Comparison of ENCODE assay signal across 14 mouse cellular contexts in the genomic region with DNA sequence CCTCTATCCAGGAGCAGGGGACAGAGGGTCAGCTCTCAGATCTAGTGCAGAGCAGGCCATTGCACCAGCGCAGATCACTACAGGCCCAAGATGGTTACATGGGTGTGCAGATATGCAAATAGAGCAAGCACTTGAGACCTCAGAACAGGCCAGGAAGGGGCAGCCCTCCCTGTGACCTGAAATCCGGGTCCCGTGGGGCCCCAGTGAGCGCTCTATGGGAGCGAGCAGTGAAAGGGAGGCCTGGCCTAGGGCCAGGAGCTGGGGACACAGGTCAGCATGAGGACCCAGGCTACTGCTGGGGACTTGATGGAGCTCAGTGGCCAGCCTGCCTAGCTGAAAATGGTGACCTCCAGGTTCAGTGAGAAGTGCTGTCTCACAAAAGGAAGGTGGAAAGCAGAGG. TPM values are rescaled to one million over a fixed set of nuclear protein-coding genes. Genes with fewer than 3 reads are reported as not detected.
DNase-seq lines count a peak whose midpoint lies in the region; ATAC-seq and TF ChIP-seq lines count a peak whose summit lies in the region.
"Had no signal": no experiment of that assay in that cellular context is flagged by ENCODE, and none has a peak within 500 bp of the region (broad histone marks: within the 10 kb centered on the region; RNA-seq: fewer than 3 reads in every experiment).

No protein-coding gene starts in this region.

- H3K4me3 ChIP-seq in hindbrain, embryonic 10.5 days, result no peak overlapping the region
- H3K4me3 ChIP-seq in hindbrain, embryonic 13.5 days, result no peak overlapping the region
- no peak overlapping the region for H3K4me3 ChIP-seq in lung, embryonic 14.5 days (ENCODE audit: low read depth, low read length)
- no peak overlapping the region for H3K4me3 ChIP-seq in heart, postnatal 0 days (ENCODE audit: low read depth, low read length)

- H3K9ac ChIP-seq in hindbrain, embryonic 13.5 days, result no peak overlapping the region; the same call in 1 of the 2 replicates
- no peak overlapping the region for H3K9ac ChIP-seq in lung, embryonic 14.5 days
- H3K9ac ChIP-seq in heart, postnatal 0 days (replicated peaks; ENCODE audit: low read depth, low read length), result no peak overlapping the region
- H3K9ac ChIP-seq: embryonic facial prominence, embryonic 15.5 days had no signal

- no peak for TF ChIP-seq CTCF in lung, embryonic 14.5 days (IDR thresholded peaks at IDR 0.05; ENCODE audit: low read depth)
- no peak for TF ChIP-seq CTCF in heart, postnatal 0 days (IDR thresholded peaks at IDR 0.05; ENCODE audit: low read depth)

- 0 out of 2 replicates have a peak overlapping the region, but pooled peaks have one; percentile 60 for H3K27ac ChIP-seq in hindbrain, embryonic 10.5 days
- no peak overlapping the region for H3K27ac ChIP-seq in hindbrain, embryonic 13.5 days
- no peak overlapping the region for H3K27ac ChIP-seq in lung, embryonic 14.5 days (ENCODE audit: low read depth)
- H3K27ac ChIP-seq in heart, postnatal 0 days (ENCODE audit: low read depth), result no peak overlapping the region
- H3K27ac ChIP-seq: embryonic facial prominence, embryonic 15.5 days had no signal

- no peak for TF ChIP-seq EP300 in heart, postnatal 0 days (IDR thresholded peaks at IDR 0.05; ENCODE audit: low read depth)

- H3K9me3 ChIP-seq in hindbrain, embryonic 10.5 days, result no peaks in the 10 kb centered on the region
- no peaks in the 10 kb centered on the region for H3K9me3 ChIP-seq in hindbrain, embryonic 13.5 days
- H3K9me3 ChIP-seq in lung, embryonic 14.5 days (ENCODE audit: low read depth, low read length), result no peaks in the 10 kb centered on the region
- no peaks in the 10 kb centered on the region for H3K9me3 ChIP-seq in heart, postnatal 0 days (replicated peaks; ENCODE audit: control insufficient read depth, low read length)
- H3K9me3 ChIP-seq: embryonic facial prominence, embryonic 15.5 days had no signal

- ATAC-seq in hindbrain, embryonic 13.5 days (ENCODE audit: low FRiP score), result no peak
- peak; percentile 26; the same call in 1 of the 2 replicates for ATAC-seq in lung, embryonic 14.5 days (ENCODE audit: insufficient read depth)
- ATAC-seq in heart, postnatal 0 days (ENCODE audit: insufficient read depth, low read depth), result peak; percentile 37; the same call in 1 of the 2 replicates

- no peak overlapping the region for H3K4me2 ChIP-seq in hindbrain, embryonic 13.5 days
- H3K4me2 ChIP-seq in lung, embryonic 14.5 days, result no peak overlapping the region
- H3K4me2 ChIP-seq in heart, postnatal 0 days (ENCODE audit: low read depth, low read length), result no peak overlapping the region

- WGBS in hindbrain, embryonic 10.5 days, result 62% methylated on average over 5 of the region's 5 CpGs
- 54% methylated on average over 5 of the region's 5 CpGs for WGBS in hindbrain, embryonic 13.5 days
- 37% methylated on average over 5 of the region's 5 CpGs for WGBS in lung, embryonic 14.5 days
- 21% methylated on average over 5 of the region's 5 CpGs for WGBS in heart, postnatal 0 days

- no peak for DNase-seq in hindbrain, embryonic 10.5 days (ENCODE audit: low spot score)
- no peak for DNase-seq in lung, embryonic 14.5 days
- DNase-seq in lung, postnatal 25 days (ENCODE audit: low spot score), result no peak
- peak; percentile 29 for DNase-seq in heart, postnatal 0 days (ENCODE audit: low spot score)
- DNase-seq in retina, embryonic 14.5 days (ENCODE audit: low spot score), result peak; percentile 11
- DNase-seq in layer of hippocampus, postnatal 14 days (ENCODE audit: low spot score in 2 of 2), result no peak
- DNase-seq: cerebellum, postnatal 10 days; gastrocnemius, postnatal 25 days; kidney, adult 18-20 months; layer of hippocampus, postnatal 36 days; thymus, postnatal 25 days had no signal

- H3K27me3 ChIP-seq in hindbrain, embryonic 10.5 days (ENCODE audit: insufficient read depth, poor library complexity, severe bottlenecking), result peaks cover 4% of the 10 kb centered on the region
- H3K27me3 ChIP-seq in hindbrain, embryonic 13.5 days, result peaks cover 15% of the 10 kb centered on the region
- H3K27me3 ChIP-seq in lung, embryonic 14.5 days (ENCODE audit: insufficient read depth, low read length), result no peaks in the 10 kb centered on the region
- H3K27me3 ChIP-seq in heart, postnatal 0 days (ENCODE audit: control insufficient read depth, insufficient read depth, low read length), result no peaks in the 10 kb centered on the region
- H3K27me3 ChIP-seq: embryonic facial prominence, embryonic 15.5 days had no signal

- peaks cover 32% of the 10 kb centered on the region for H3K4me1 ChIP-seq in hindbrain, embryonic 10.5 days (replicated peaks)
- peaks cover 30% of the 10 kb centered on the region for H3K4me1 ChIP-seq in hindbrain, embryonic 13.5 days (replicated peaks)
- H3K4me1 ChIP-seq in lung, embryonic 14.5 days (ENCODE audit: insufficient read depth), result 0 out of 2 replicates have a peak, but pooled peaks cover 5% of the 10 kb centered on the region
- peaks cover 17% of the 10 kb centered on the region for H3K4me1 ChIP-seq in heart, postnatal 0 days (ENCODE audit: control insufficient read depth, insufficient read depth)

- H3K36me3 ChIP-seq in hindbrain, embryonic 10.5 days, result peaks cover 11% of the 10 kb centered on the region
- peaks cover 20% of the 10 kb centered on the region for H3K36me3 ChIP-seq in hindbrain, embryonic 13.5 days
- H3K36me3 ChIP-seq in lung, embryonic 14.5 days (ENCODE audit: insufficient read depth), result peaks cover 4% of the 10 kb centered on the region
- peaks cover 16% of the 10 kb centered on the region for H3K36me3 ChIP-seq in heart, postnatal 0 days (replicated peaks; ENCODE audit: control insufficient read depth, insufficient read depth, low read length)

RNA-seq across cellular contexts. Expression of gene Tldc1, which starts 21.7 kb away (rescaled TPM):
- polyA plus RNA-seq in hindbrain, embryonic 10.5 days (2016; fragmentation: Nextera tagmentation; extraction: Ambion mirVana), result 12.6 and 15.3 TPM in 2 replicates
- polyA plus RNA-seq in hindbrain, embryonic 13.5 days (2015; fragmentation: Nextera tagmentation; extraction: Ambion mirVana), result 11.8 and 12.8 TPM in 2 replicates
- polyA plus RNA-seq in lung, embryonic 14.5 days (2014; fragmentation: Nextera tagmentation; extraction: Ambion mirVana), result 9.7 and 10.3 TPM in 2 replicates
- 17.7 and 28.6 TPM in 2 replicates for total RNA-seq in heart, postnatal 0 days (2014; rRNA removed; ENCODE audit: low replicate concordance)
- polyA plus RNA-seq in heart, postnatal 0 days (2015; fragmentation: Nextera tagmentation; extraction: Ambion mirVana), result 12.1 and 14.2 TPM in 2 replicates
- 10 to 100 TPM; 16.2 to 19.5 TPM for total RNA-seq in layer of hippocampus, postnatal 14 days (2021)

RNA-seq across cellular contexts. Expression of gene Atp2c2, which starts 56.7 kb away (rescaled TPM):
- polyA plus RNA-seq in hindbrain, embryonic 10.5 days (2016; fragmentation: Nextera tagmentation; extraction: Ambion mirVana), result 1.4 TPM in 2 replicates
- polyA plus RNA-seq in hindbrain, embryonic 13.5 days (2015; fragmentation: Nextera tagmentation; extraction: Ambion mirVana), result 0.21 TPM in 1 of 2 replicates, not detected in the other
- polyA plus RNA-seq in lung, embryonic 14.5 days (2014; fragmentation: Nextera tagmentation; extraction: Ambion mirVana), result 1.8 and 1.9 TPM in 2 replicates
- not detected in 2 replicates for total RNA-seq in heart, postnatal 0 days (2014; rRNA removed; ENCODE audit: low replicate concordance)
- polyA plus RNA-seq in heart, postnatal 0 days (2015; fragmentation: Nextera tagmentation; extraction: Ambion mirVana), result 0.12 and 0.21 TPM in 2 replicates
- 1 to 10 TPM; 1.7 to 2.9 TPM for total RNA-seq in layer of hippocampus, postnatal 14 days (2021)
- total RNA-seq: liver, adult 2 months had no signal
- polyA plus RNA-seq: liver, adult 2 months had no signal

Comparison
In these comparisons a context has a peak if more than half of its experiments do, and no peak if none do; other contexts are left out.
1. DNase-seq: peak in heart, postnatal 0 days (single experiment) and retina, embryonic 14.5 days (single experiment); none in hindbrain, embryonic 10.5 days (single experiment), lung, embryonic 14.5 days (single experiment), lung, postnatal 25 days (single experiment) and layer of hippocampus, postnatal 14 days (0 of 2).